Mouse (Mus musculus) c-Kit-positive CD71-positive TER-119-negative erythroid progenitor cells, embryonic 14.5 days (primary cell): Measurements from ENCODE around the gene Wfikkn2.
"Not testable (repeated sequence)": the region's sequence is repeated elsewhere in the genome, so short reads cannot be mapped to it uniquely, and the experiment has no call there.

Source experiments
- DNase-seq: peaks from one replicate; pipeline ENCODE4 v3.0.0-alpha.2; 2013; ENCODE audit warnings: low read depth

Gene Wfikkn2

GRCm38 (mm10) chr11:94245955-94246788 lies at the start of gene Wfikkn2:
TSS of gene Wfikkn2 (minus strand) at chr11:94246005.
- DNase-seq = no peak

GRCm38 (mm10) chr11:94294996-94295845 lies 49.4 kb upstream of the Wfikkn2 start:
- DNase-seq = no peak

DNA sequence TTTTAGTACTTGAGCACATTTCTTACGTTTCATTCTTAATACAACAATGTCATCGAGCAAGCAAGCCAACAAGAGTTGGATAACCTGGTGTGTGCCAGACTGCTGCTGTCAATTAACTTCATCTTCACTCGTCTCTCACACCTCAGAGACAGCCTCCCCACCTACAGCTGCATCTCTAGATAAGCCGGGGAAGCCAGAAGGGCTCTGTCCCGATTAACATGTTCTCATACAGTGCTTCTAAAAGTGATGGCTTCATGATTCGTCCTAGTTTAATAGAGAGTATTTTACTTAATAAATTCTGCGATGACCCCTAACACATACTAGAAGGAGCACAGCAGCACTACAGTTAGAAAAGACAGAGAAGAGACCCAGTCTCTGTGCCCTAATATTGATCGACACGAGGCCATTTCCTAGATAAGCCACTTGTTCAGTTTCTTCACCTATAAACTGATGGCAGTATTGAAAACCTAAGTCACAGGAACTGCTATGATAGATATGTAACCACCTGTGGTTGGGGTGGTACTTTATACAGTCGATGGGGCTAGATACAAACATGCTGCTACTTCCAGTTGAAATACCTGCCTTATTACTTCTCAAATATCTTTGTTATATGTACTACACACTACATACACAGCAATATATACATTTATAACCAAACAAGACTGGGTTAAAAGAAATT lies 44.4 kb upstream of the Wfikkn2 start:
- DNase-seq = peak; percentile 79

DNA sequence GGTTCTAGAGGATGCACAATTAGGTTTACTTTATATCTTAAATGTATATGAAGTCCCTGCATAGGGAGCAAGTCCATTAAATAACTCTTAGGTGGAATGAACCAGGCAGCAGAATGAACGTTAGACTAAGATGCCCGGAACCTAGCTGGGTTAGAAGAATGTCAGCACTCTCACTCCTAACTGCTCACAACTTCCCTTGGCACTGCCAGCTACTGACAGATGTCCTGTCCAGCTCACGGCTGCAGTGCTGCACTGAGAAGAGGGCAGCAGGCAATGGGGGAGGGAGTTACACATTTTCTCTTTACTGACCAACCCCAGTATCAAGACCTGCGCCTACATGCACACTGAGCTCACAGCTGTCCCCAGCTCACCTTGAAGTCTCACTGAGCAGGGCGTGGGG lies 41.3 kb upstream of the Wfikkn2 start:
- no peak for DNase-seq

DNA sequence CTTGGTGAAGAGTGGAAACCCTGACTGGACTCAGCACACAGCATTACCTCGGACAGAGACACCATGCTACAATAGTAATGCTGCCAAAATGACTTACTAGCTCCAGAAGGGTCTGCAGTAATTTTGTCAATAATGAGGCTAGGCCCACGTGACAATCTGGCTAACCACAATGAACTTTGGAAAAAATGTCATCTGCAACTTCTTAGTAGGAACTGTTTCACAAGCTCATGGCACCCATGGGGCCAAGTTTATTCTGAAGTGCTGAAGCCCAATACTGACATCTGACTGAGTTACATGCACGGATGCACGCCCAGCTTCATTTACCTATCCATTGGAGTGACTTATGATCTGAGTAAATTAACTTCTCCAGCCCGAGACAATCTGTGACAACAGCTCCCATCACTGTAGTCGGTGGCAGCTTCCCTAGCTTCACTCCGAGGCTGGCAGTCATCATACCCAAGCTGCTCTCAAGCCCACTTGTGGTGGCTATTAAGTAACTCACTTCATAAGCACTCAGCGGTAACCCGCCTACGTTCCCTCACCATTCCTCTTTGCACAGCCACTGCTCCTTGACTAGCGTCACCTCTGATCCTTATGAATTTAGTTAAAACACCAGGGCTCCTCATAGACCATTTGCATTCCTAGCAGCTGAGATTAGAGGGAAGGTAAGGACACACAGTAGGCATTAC lies 40.2 kb upstream of the Wfikkn2 start:
- no peak for DNase-seq

DNA sequence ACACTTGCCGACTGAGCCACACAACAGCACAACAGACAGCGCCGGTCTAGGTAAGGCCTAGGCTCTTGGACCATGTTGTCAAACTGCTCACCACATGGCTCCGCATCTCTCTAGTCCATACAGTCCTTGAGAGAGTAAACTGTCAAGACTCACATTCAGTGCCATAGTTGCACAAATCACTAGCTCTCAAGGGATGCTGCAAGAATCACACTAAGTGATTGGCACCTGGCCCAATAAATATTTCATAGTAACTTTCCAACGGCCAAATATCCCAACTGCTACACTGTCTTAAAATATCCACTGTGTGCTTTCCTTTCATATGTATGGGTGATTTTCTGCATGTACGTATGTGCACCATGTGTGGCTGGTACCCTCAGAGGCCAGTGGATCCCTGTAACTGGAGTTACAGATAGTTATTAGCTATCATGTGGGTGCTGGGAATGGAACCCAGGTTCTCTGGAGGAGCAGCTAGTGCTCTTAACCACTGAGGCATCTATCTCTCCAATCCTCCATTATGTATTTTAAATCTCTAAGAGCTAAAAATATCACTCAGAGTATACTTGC lies 37.8 kb upstream of the Wfikkn2 start:
- no peak for DNase-seq

- no peak for DNase-seq
Measured at GRCm38 (mm10) chr11:94282291-94282690, 36.5 kb upstream of the Wfikkn2 start.

GRCm38 (mm10) chr11:94281199-94282181 lies 35.7 kb upstream of the Wfikkn2 start, which contains the start of gene Gm21885:
TSS of gene Gm21885 (plus strand) at chr11:94281873.
- DNase-seq = no peak

DNA sequence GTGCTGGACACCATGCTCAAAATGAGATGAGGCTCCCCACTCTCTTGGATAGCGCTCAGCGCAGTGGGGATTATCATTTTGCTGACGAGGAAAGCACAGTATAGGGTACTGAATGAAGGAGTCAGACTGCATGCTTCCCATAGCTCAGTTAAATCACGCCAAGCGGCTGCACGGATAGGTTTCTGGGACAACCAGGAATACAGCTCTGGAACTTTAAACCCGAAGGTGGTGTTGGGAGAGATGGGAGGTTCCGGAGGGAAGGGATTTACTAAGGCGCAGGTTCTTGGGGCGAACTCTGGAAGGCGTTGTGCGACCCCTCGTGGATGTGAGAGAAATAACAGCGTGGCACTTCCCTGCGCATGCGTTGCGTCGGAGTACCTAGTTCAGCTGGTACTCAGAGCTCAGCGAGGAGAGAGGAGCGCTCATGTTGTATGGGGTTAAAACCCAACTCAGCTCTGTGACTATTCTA lies 31.1 kb upstream of the Wfikkn2 start:
- peak; percentile 86 for DNase-seq

- no peak for DNase-seq
Measured at GRCm38 (mm10) chr11:94275686-94276085, 29.9 kb upstream of the Wfikkn2 start.

DNA sequence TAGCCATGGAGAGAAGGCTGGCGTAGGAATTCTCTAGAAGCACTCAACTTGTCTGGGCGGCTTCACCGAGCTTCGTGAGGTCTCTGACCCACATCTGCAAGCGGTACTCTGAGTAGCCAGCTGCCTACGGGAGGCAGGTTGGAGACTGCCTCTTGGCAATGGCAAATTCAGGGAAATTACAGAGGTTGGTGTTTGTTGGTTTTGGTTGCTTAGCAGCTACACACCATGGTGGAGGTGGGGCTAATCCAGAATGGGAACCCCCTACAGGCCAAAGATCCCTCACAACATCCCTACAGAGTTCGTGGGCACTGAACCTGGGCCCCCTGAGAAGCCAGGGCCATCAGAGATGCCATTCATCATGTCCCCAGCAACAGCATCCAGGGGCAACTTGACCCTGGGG lies 29.4 kb upstream of the Wfikkn2 start:
- DNase-seq = no peak

GRCm38 (mm10) chr11:94274206-94274867 lies 28.5 kb upstream of the Wfikkn2 start:
- DNase-seq = no peak

GRCm38 (mm10) chr11:94272960-94273927 lies 27.4 kb upstream of the Wfikkn2 start:
- no peak for DNase-seq

DNA sequence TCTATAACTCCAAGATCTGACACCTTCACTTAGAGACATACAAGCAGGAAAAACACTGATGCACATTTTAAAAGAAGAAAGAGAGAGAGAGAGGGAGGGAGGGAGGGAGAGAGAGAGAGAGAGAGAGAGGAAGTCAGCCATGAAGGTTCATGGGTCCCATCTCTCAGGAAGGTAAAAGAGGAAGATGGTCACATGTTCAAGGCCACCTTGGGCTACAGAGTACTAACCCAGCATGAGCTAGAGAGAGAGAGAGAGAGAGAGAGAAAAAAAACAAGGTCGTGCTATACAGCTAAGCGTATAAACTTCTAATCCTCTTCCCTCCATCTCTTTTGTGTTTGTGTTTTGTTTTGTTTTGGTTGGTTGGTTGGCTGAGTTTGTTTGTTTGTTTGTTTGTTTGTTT lies 25.2 kb upstream of the Wfikkn2 start:
- no peak for DNase-seq

DNA sequence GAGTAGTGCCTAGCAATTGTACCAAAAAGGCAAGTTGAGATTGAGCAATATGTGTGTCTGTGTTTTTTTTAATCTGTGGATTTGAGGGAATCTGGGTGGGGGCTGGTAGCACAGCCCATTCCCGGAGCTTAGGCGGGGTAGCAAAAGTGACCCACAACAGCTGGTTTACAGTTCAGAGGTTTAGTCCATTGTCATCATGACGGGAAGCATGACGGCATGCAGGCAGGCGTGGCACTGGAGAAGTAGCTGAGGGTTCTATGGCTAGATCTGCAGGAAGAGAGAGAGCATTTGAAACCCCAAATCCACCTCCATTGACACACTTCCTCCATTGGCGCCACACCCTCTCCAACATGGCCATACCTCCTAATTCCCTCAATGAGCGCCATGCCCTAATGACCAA lies 24.1 kb upstream of the Wfikkn2 start:
- DNase-seq = no peak

DNA sequence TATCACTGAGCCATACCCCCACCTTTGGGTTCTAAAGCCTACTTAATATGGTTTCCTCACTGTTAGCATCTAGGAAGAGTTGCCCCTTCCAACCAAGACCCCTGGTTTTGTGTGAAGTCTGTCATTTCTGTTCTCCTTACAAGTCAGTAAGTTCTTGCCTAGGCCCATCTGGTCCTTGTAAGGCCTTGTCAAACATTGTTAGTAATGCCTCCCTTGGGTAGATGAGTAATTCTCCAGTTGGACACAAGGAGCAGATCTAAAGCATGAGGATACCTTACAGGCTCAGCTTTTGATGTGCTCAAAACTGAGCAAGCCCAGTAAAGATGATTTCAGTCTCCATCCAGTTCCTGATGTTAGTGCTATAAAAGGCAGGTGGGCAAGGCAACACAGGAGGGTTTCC lies 23.0 kb upstream of the Wfikkn2 start:
- DNase-seq = no peak

- DNase-seq = not testable (repeated sequence)
Measured at GRCm38 (mm10) chr11:94266155-94266554, 20.4 kb upstream of the Wfikkn2 start.

DNA sequence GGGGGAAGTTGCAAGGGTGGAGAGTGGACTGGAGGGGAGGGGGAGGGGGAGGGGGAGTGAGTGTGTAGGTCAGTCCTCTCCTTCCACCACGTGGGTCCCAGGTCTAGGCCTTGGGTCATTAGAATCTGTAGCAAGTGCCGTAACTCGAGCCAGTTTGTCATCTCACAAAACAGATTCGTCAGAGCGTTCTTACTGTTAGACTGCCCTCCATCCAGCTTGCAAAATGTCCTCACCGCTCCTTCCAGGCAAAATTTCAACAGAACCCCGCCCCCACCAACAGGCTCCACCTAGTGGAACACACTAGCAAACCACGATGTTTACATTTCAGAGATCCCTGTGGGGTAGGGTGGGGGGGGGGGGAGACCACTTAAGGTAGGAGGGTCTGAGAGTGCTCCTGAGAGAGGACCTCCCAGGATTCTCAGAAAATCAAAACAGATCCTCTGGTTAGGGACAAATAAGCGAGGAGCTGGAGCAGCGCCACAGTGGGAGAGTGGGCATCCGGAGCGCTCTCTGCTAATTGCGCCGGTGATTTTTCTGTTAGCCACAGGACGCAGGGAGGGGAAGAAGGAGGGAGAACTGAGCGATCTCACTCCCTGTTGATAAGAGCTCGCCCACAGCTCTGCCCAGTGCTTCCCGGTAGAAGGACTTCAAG lies 19.5 kb upstream of the Wfikkn2 start:
- DNase-seq = no peak
